Mouse (Mus musculus): ENCODE measurements around the gene Gprasp2. TPM values are rescaled to one million over a fixed set of nuclear protein-coding genes. Genes with fewer than 3 reads are reported as not detected.
"Not testable (repeated sequence)": the region's sequence is repeated elsewhere in the genome, so short reads cannot be mapped to it uniquely, and the experiment has no call there.

Gene Gprasp2
- 22.4 and 24.8 TPM in 2 replicates for polyA plus RNA-seq (2015; fragmentation: Nextera tagmentation; extraction: Ambion mirVana)

- ATAC-seq (ENCODE audit: insufficient read depth, low FRiP score, low read depth), result peak; percentile 71
- peak within 1 kb of the TSS; percentile 74 for H3K4me2 ChIP-seq
- H3K27me3 ChIP-seq (replicated peaks); H3K4me1 ChIP-seq; H3K27ac ChIP-seq; H3K9me3 ChIP-seq; H3K9ac ChIP-seq; H3K36me3 ChIP-seq: not testable (repeated sequence)
- H3K4me3 ChIP-seq (replicated peaks), result peak within 1 kb of the TSS; percentile 46
- 23% methylated on average over 32 of the region's 32 CpGs for whole genome bisulfite sequencing
These were observed at the start of gene Gprasp2 for GRCm38 (mm10) chrX:135838521-135839360. Gene Gprasp2, plus strand, starts transcription at chrX:135839034.

DNA sequence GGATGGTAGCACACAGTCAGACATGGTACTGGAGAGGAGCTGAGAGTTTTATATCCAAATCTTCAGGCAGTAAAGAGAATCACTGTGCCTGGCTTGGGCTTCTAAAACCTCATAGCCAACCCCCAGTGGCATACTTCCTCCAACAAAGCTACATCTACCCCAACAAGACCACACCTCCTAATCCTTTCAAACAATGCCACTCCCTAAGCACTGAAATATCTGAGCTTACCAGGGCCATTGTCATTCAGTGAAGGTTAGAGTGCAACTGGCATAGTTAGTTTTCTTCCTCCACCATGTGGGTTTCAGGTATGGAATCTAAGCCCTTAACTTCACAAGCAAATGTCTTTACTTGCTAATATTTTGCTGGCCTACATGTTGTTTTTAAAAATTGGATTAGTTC, 47.3 kb upstream of the Gprasp2 start:
- H3K9me3 ChIP-seq, result no peaks in the 10 kb centered on the region
- no peak overlapping the region for H3K27ac ChIP-seq
- no peaks in the 10 kb centered on the region for H3K4me1 ChIP-seq
- no peak overlapping the region for H3K4me2 ChIP-seq
- no peaks in the 10 kb centered on the region for H3K36me3 ChIP-seq
- no peak overlapping the region for H3K4me3 ChIP-seq (replicated peaks)
- no peaks in the 10 kb centered on the region for H3K27me3 ChIP-seq (replicated peaks)
- no peak overlapping the region for H3K9ac ChIP-seq
- ATAC-seq (ENCODE audit: insufficient read depth, low FRiP score, low read depth), result no peak

DNA sequence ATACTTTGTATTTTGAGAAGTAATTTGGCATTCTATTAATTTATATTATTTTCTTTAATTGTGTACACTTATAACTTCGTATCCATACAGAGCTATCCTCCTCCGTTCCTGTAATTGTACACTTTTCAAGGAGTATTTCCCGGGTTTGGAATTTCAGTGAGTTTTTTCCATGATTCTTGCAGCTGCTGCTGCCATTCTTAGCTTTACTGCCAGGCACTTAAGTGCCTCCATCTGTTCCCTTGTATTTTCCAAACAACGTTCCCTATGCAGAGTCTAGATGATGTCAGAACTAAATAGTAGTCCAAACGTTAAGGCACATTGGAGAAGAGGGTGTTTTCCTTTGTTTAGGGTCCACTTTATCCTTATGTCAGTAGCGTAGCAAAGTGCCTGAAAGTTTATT, 46.5 kb upstream of the Gprasp2 start:
- no peak overlapping the region for H3K9ac ChIP-seq
- WGBS, result 60% methylated on average over 6 of the region's 6 CpGs
- no peak for ATAC-seq (ENCODE audit: insufficient read depth, low FRiP score, low read depth)
- no peak overlapping the region for H3K4me3 ChIP-seq (replicated peaks)
- no peaks in the 10 kb centered on the region for H3K27me3 ChIP-seq (replicated peaks)
- H3K27ac ChIP-seq, result no peak overlapping the region
- no peaks in the 10 kb centered on the region for H3K4me1 ChIP-seq
- H3K36me3 ChIP-seq, result no peaks in the 10 kb centered on the region
- H3K9me3 ChIP-seq, result no peaks in the 10 kb centered on the region
- no peak overlapping the region for H3K4me2 ChIP-seq

- H3K36me3 ChIP-seq, H3K27ac ChIP-seq: not testable (repeated sequence)
- 15% methylated on average over 26 of the region's 27 CpGs for WGBS
These were observed 43.1 kb upstream of the Gprasp2 start for GRCm38 (mm10) chrX:135795591-135796304.

GRCm38 (mm10) chrX:135796305-135797211, 42.3 kb upstream of the Gprasp2 start:
- H3K27me3 ChIP-seq (replicated peaks); H3K4me1 ChIP-seq; H3K36me3 ChIP-seq; H3K9me3 ChIP-seq; H3K27ac ChIP-seq: not testable (repeated sequence)
- ATAC-seq (ENCODE audit: insufficient read depth, low FRiP score, low read depth), result peak; percentile 63
- H3K9ac ChIP-seq, result 0 out of 2 replicates have a peak overlapping the region, but pooled peaks have one; percentile 16
- peak overlapping the region; percentile 62 for H3K4me2 ChIP-seq
- peak overlapping the region; percentile 52 for H3K4me3 ChIP-seq (replicated peaks)
- 19% methylated on average over 26 of the region's 26 CpGs for WGBS

More at GRCm38 (mm10) chrX:135795591-135796304, 43.1 kb upstream of the Gprasp2 start:
- not testable (repeated sequence) for H3K4me1 ChIP-seq; H3K9me3 ChIP-seq; H3K27me3 ChIP-seq (replicated peaks)
- Histone ChIP-seq H3K9ac (0 out of 2 replicates have a peak overlapping the region, but pooled peaks have one; percentile 16), H3K4me2 (peak overlapping the region; percentile 62), H3K4me3 (replicated peaks) (peak overlapping the region; percentile 52)
- peak; percentile 89 for ATAC-seq (ENCODE audit: insufficient read depth, low FRiP score, low read depth)

DNA sequence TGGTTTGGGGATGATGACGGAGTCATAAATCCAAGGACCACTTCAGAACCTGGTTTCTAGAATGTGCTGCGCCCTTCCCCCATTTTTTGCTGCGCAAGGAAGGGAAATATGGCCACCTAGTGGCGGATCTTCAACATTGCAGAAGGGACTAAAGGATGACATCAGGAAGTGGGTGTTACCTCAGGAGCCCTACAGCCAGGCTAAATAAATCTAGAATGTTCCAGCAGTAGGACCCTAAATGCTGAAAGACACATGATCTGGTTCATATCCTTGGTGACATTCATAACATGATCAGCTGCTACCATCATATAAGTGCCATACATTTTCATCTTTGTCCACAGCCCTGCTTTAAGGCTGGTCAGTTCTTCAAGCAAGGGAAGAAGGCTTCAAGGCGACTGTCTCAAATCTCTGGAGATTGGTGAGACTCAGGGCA, 41.6 kb upstream of the Gprasp2 start, which contains the start of gene Bhlhb9:
Gene Bhlhb9 (plus strand): TSS at position 383 of the 433 bp plus-strand sequence.
- not testable (repeated sequence) for ATAC-seq (ENCODE audit: insufficient read depth, low FRiP score, low read depth); H3K36me3 ChIP-seq; H3K9me3 ChIP-seq; H3K4me1 ChIP-seq; H3K27me3 ChIP-seq (replicated peaks); H3K27ac ChIP-seq
- Histone ChIP-seq H3K4me3 (replicated peaks) (peak within 1 kb of the TSS; percentile 52), H3K9ac (0 out of 2 replicates have a peak within 1 kb of the TSS, but pooled peaks have one; percentile 16), H3K4me2 (peak within 1 kb of the TSS; percentile 62)
- WGBS, result 29% methylated on average over 5 of the region's 5 CpGs

DNA sequence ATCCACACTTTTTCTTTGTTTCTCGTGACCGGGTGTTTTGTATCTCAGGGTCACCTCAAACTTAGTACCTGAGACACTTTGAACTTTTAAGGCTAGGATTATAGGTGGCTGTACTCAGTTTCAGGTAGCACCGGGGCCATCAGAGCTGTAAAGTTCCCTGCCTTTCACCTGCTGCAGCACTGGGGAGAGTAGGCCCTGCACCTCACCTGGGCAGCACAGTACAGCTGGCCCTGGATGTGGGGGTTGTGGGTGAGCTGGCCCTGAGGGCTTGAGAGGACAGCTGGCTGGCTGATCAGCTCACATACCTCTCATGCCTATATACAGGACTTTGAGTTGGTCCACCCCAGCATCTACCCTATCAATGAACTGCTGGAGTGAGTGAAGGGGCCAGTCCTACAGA, 34.7 kb upstream of the Gprasp2 start:
- H3K9me3 ChIP-seq, result no peaks in the 10 kb centered on the region
- H3K27ac ChIP-seq, result no peak overlapping the region
- no peaks in the 10 kb centered on the region for H3K4me1 ChIP-seq
- H3K36me3 ChIP-seq, result no peaks in the 10 kb centered on the region
- H3K27me3 ChIP-seq (replicated peaks), result no peaks in the 10 kb centered on the region
- no peak for ATAC-seq (ENCODE audit: insufficient read depth, low FRiP score, low read depth)
- no peak overlapping the region for H3K4me2 ChIP-seq
- H3K4me3 ChIP-seq (replicated peaks), result no peak overlapping the region
- WGBS, result 93% methylated on average over 3 of the region's 3 CpGs
- H3K9ac ChIP-seq, result no peak overlapping the region

DNA sequence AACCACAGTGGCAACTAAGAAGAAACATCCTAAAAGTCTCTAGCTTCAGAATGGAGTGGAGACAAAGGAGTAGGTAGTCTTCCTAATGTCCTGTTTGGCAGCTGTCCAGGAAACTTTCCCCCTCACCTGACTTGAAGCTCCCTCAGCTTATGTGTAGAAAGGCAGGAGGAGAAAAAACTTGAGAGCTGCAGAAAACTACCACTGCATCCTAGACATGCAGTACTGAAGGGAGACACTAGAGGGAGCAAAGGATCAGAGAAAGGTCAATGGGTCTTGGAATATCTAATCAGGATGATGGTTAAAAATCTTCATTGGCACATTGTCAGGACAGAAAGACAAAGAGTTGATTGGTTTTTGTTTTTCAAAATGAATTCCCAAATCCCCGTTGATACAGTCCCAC, 33.1 kb upstream of the Gprasp2 start:
- Histone ChIP-seq H3K9ac (no peak overlapping the region), H3K4me3 (replicated peaks) (no peak overlapping the region), H3K4me1 (no peaks in the 10 kb centered on the region), H3K27me3 (replicated peaks) (no peaks in the 10 kb centered on the region), H3K4me2 (no peak overlapping the region), H3K36me3 (no peaks in the 10 kb centered on the region), H3K9me3 (no peaks in the 10 kb centered on the region), H3K27ac (no peak overlapping the region)
- 15% methylated on average over 1 of the region's 1 CpGs for WGBS
- no peak for ATAC-seq (ENCODE audit: insufficient read depth, low FRiP score, low read depth)

GRCm38 (mm10) chrX:135835896-135836295, 2.9 kb upstream of the Gprasp2 start:
- not testable (repeated sequence) for ATAC-seq (ENCODE audit: insufficient read depth, low FRiP score, low read depth); H3K9ac ChIP-seq; H3K27me3 ChIP-seq (replicated peaks); H3K9me3 ChIP-seq; H3K4me2 ChIP-seq; H3K27ac ChIP-seq; H3K4me3 ChIP-seq (replicated peaks); H3K4me1 ChIP-seq; H3K36me3 ChIP-seq
- WGBS, result 29% methylated on average over 1 of the region's 1 CpGs

- H3K36me3 ChIP-seq, result no peaks in the 10 kb centered on the region
- 70% methylated on average over 2 of the region's 2 CpGs for WGBS
- no peak for ATAC-seq (ENCODE audit: insufficient read depth, low FRiP score, low read depth)
These were observed 938 bp upstream of the Gprasp2 start for GRCm38 (mm10) chrX:135837896-135838295.

More at GRCm38 (mm10) chrX:135837896-135838295, 938 bp upstream of the Gprasp2 start:
- no peaks in the 10 kb centered on the region for H3K27me3 ChIP-seq (replicated peaks)
- H3K4me1 ChIP-seq, result no peaks in the 10 kb centered on the region
- H3K27ac ChIP-seq, result no peak overlapping the region
- H3K9ac ChIP-seq, result no peak overlapping the region
- no peak overlapping the region for H3K4me3 ChIP-seq (replicated peaks)
- no peak overlapping the region for H3K4me2 ChIP-seq
- H3K9me3 ChIP-seq, result no peaks in the 10 kb centered on the region

Measured in stomach, embryonic 15.5 days (tissue).